Comparison of ENCODE assay signal across 8 mouse cellular contexts in genomic region chr4:28814476-28814815, GRCm38 (mm10). TPM values are rescaled to one million over a fixed set of nuclear protein-coding genes. Genes with fewer than 3 reads are reported as not detected.
DNase-seq lines count a peak whose midpoint lies in the region; ATAC-seq lines count a peak whose summit lies in the region.

No protein-coding gene starts in this region.

- DNase-seq in kidney, adult 9 months: no peak
- peak; percentile 64 for DNase-seq in midbrain, embryonic 14.5 days
- DNase-seq in urinary bladder, adult 2 months (ENCODE audit: low spot score): no peak
- no peak for DNase-seq in gastrocnemius, adult 8-10 months (ENCODE audit: low spot score in 2 of 2)
- no peak for DNase-seq in cerebellum, adult 18-20 months

- WGBS in kidney, embryonic 16.5 days: 1% methylated on average over 8 of the region's 8 CpGs
- WGBS in embryonic facial prominence, embryonic 12.5 days: 0% methylated on average over 8 of the region's 8 CpGs
- 1% methylated on average over 8 of the region's 8 CpGs for WGBS in hindbrain, embryonic 15.5 days
- 0% methylated on average over 8 of the region's 8 CpGs for WGBS in midbrain, embryonic 14.5 days

- no peak for ATAC-seq in kidney, embryonic 16.5 days (ENCODE audit: low FRiP score, low TSS enrichment)
- no peak for ATAC-seq in embryonic facial prominence, embryonic 12.5 days (ENCODE audit: insufficient number of reproducible peaks, insufficient read depth, low FRiP score, low TSS enrichment)
- ATAC-seq in hindbrain, embryonic 15.5 days (ENCODE audit: low FRiP score, low read depth): 0 out of 2 replicates have a peak, but pooled peaks have one; percentile 0
- ATAC-seq in midbrain, embryonic 14.5 days (ENCODE audit: low FRiP score, low TSS enrichment): no peak

- H3K27me3 ChIP-seq in kidney, embryonic 16.5 days (ENCODE audit: insufficient read depth, low read length): no peaks in the 10 kb centered on the region
- H3K27me3 ChIP-seq in embryonic facial prominence, embryonic 12.5 days: no peaks in the 10 kb centered on the region
- no peaks in the 10 kb centered on the region for H3K27me3 ChIP-seq in hindbrain, embryonic 15.5 days
- peaks cover 16% of the 10 kb centered on the region; the same call in 1 of the 2 replicates for H3K27me3 ChIP-seq in midbrain, embryonic 14.5 days (ENCODE audit: control insufficient read depth, insufficient read depth, low read length)

- H3K36me3 ChIP-seq in kidney, embryonic 16.5 days (ENCODE audit: insufficient read depth, low read length): no peaks in the 10 kb centered on the region
- H3K36me3 ChIP-seq in embryonic facial prominence, embryonic 12.5 days: no peaks in the 10 kb centered on the region
- no peaks in the 10 kb centered on the region for H3K36me3 ChIP-seq in hindbrain, embryonic 15.5 days
- no peaks in the 10 kb centered on the region for H3K36me3 ChIP-seq in midbrain, embryonic 14.5 days (ENCODE audit: control insufficient read depth, insufficient read depth, low read length)

- peak overlapping the region; percentile 82 for H3K4me3 ChIP-seq in kidney, embryonic 16.5 days (ENCODE audit: low read length)
- peak overlapping the region; percentile 70 for H3K4me3 ChIP-seq in embryonic facial prominence, embryonic 12.5 days
- H3K4me3 ChIP-seq in hindbrain, embryonic 15.5 days: peak overlapping the region; percentile 69
- H3K4me3 ChIP-seq in midbrain, embryonic 14.5 days (replicated peaks; ENCODE audit: low read depth, low read length): peak overlapping the region; percentile 78

- no peaks in the 10 kb centered on the region for H3K9me3 ChIP-seq in kidney, embryonic 16.5 days (ENCODE audit: low read length)
- H3K9me3 ChIP-seq in embryonic facial prominence, embryonic 12.5 days: no peaks in the 10 kb centered on the region
- no peaks in the 10 kb centered on the region for H3K9me3 ChIP-seq in hindbrain, embryonic 15.5 days
- no peaks in the 10 kb centered on the region for H3K9me3 ChIP-seq in midbrain, embryonic 14.5 days (ENCODE audit: control insufficient read depth, low read length)

- H3K4me1 ChIP-seq in kidney, embryonic 16.5 days (ENCODE audit: insufficient read depth, low read length): peaks cover 4% of the 10 kb centered on the region; the same call in 1 of the 2 replicates
- H3K4me1 ChIP-seq in embryonic facial prominence, embryonic 12.5 days: no peaks in the 10 kb centered on the region
- H3K4me1 ChIP-seq in hindbrain, embryonic 15.5 days (replicated peaks): 0 out of 2 replicates have a peak, but pooled peaks cover 6% of the 10 kb centered on the region
- 0 out of 2 replicates have a peak, but pooled peaks cover 2% of the 10 kb centered on the region for H3K4me1 ChIP-seq in midbrain, embryonic 14.5 days (ENCODE audit: control insufficient read depth, insufficient read depth, low read length)

- peak overlapping the region; percentile 84 for H3K4me2 ChIP-seq in kidney, embryonic 16.5 days (replicated peaks; ENCODE audit: low read depth, low read length)
- peak overlapping the region; percentile 74 for H3K4me2 ChIP-seq in embryonic facial prominence, embryonic 12.5 days (replicated peaks)
- H3K4me2 ChIP-seq in hindbrain, embryonic 15.5 days: peak overlapping the region; percentile 61
- H3K4me2 ChIP-seq in midbrain, embryonic 14.5 days (ENCODE audit: low read length): peak overlapping the region; percentile 80

- peak overlapping the region; percentile 86 for H3K9ac ChIP-seq in kidney, embryonic 16.5 days (replicated peaks; ENCODE audit: low read length)
- peak overlapping the region; percentile 88 for H3K9ac ChIP-seq in embryonic facial prominence, embryonic 12.5 days
- peak overlapping the region; percentile 80 for H3K9ac ChIP-seq in hindbrain, embryonic 15.5 days
- H3K9ac ChIP-seq in midbrain, embryonic 14.5 days (replicated peaks; ENCODE audit: low read length): peak overlapping the region; percentile 88

- no peak overlapping the region for H3K27ac ChIP-seq in kidney, embryonic 16.5 days (ENCODE audit: low read length)
- H3K27ac ChIP-seq in embryonic facial prominence, embryonic 12.5 days: peak overlapping the region; percentile 93
- peak overlapping the region; percentile 94 for H3K27ac ChIP-seq in hindbrain, embryonic 15.5 days (replicated peaks)
- H3K27ac ChIP-seq in midbrain, embryonic 14.5 days (replicated peaks; ENCODE audit: low read depth, low read length): peak overlapping the region; percentile 97

RNA-seq across cellular contexts. Expression of gene Epha7, which starts 1.5 kb away (rescaled TPM):
- polyA plus RNA-seq in kidney, embryonic 16.5 days (2015; fragmentation: Nextera tagmentation; extraction: Ambion mirVana): 37.6 and 43.6 TPM in 2 replicates
- 75.2 and 76.4 TPM in 2 replicates for polyA plus RNA-seq in embryonic facial prominence, embryonic 12.5 days (2016; fragmentation: Nextera tagmentation; extraction: Ambion mirVana)
- 61.0 and 64.4 TPM in 2 replicates for polyA plus RNA-seq in hindbrain, embryonic 15.5 days (2015; fragmentation: Nextera tagmentation; extraction: Ambion mirVana)
- polyA plus RNA-seq in midbrain, embryonic 14.5 days (2014; fragmentation: Nextera tagmentation; extraction: Ambion mirVana): 48.2 and 68.0 TPM in 2 replicates
- 4.0 and 5.4 TPM in 2 replicates for polyA plus RNA-seq in urinary bladder, adult 2 months (2012; rRNA removed)
- 1 to 10 TPM; 2.1 to 2.7 (median 2.5) TPM for total RNA-seq in gastrocnemius, adult 8-10 months (2022)
